Mouse (Mus musculus): ENCODE data around the gene Pga5.
A peak's percentile ranks its signal among the peaks of the same experiment; 100 is the strongest.

Pga5 gene

GRCm38 (mm10) chr19:10662665-10663064, 15.2 kb downstream of the Pga5 start:
- no peak for DNase-seq

GRCm38 (mm10) chr19:10661919-10662318, 16.0 kb downstream of the Pga5 start:
- no peak for DNase-seq

GRCm38 (mm10) chr19:10661373-10661772, 16.5 kb downstream of the Pga5 start:
- DNase-seq, result no peak

GRCm38 (mm10) chr19:10658406-10658805, 19.5 kb downstream of the Pga5 start:
- DNase-seq, result no peak

- DNase-seq, result no peak
Observed at GRCm38 (mm10) chr19:10657742-10658141, 20.1 kb downstream of the Pga5 start.

GRCm38 (mm10) chr19:10656058-10656457, 21.8 kb downstream of the Pga5 start:
- no peak for DNase-seq

- DNase-seq, result no peak
Observed at GRCm38 (mm10) chr19:10648156-10648555, 29.7 kb downstream of the Pga5 start.

GRCm38 (mm10) chr19:10645616-10646015, 32.3 kb downstream of the Pga5 start:
- DNase-seq, result no peak

GRCm38 (mm10) chr19:10640589-10641378, 37.1 kb downstream of the Pga5 start:
- DNase-seq, result no peak

- DNase-seq, result no peak
Observed at GRCm38 (mm10) chr19:10640080-10640479, 37.8 kb downstream of the Pga5 start.

GRCm38 (mm10) chr19:10637840-10638239, 40.0 kb downstream of the Pga5 start:
- DNase-seq, result no peak

GRCm38 (mm10) chr19:10634872-10635318, 43.0 kb downstream of the Pga5 start:
- DNase-seq, result peak; percentile 67

GRCm38 (mm10) chr19:10634106-10634871, 43.6 kb downstream of the Pga5 start, which contains the start of gene Vwce:
Vwce (plus strand) TSS chr19:10634213.
- DNase-seq, result peak; percentile 57

Data from cerebellum, adult 11-12 months (tissue).